Mouse (Mus musculus) ES-E14 (cell line): ENCODE results near the gene Il1rap. TPM values are rescaled to one million over a fixed set of nuclear protein-coding genes. Genes with fewer than 3 reads are reported as not detected.

Source experiments
- DNase-seq: peaks from one replicate; pipeline ENCODE4 v3.0.0-alpha.2; 2013; ENCODE audit warnings: low read depth, low spot score
- H3K27ac ChIP-seq: 2 replicates; pipeline ENCODE4 v1.5.1; 2012; ENCODE audit warnings: low read depth, mild to moderate bottlenecking, low read length, moderate library complexity, mixed read lengths; ENCODE audit not compliant: poor library complexity, insufficient read depth, severe bottlenecking
- H3K36me3 ChIP-seq: 2 replicates; pipeline ENCODE4 v1.6.1; 2012; ENCODE audit warnings: mild to moderate bottlenecking, low read length, moderate library complexity, mixed read lengths; ENCODE audit not compliant: control insufficient read depth, poor library complexity, insufficient read depth, severe bottlenecking
- H3K4me1 ChIP-seq, 2 experiments: fragments of 150-350 bp in 1 of 2; sonication (generic) in 1 of 2; 2 replicates each; pipeline ENCODE4 v1.6.1; 2012; ENCODE audit warnings: low read length in 2 of 2, mild to moderate bottlenecking in 1 of 2, mixed read lengths in 1 of 2; ENCODE audit not compliant: control insufficient read depth in 2 of 2, insufficient read depth in 2 of 2, poor library complexity in 1 of 2
- H3K4me3 ChIP-seq, 2 experiments: fragments of 150-350 bp in 1 of 2; sonication (generic) in 1 of 2; 2 replicates each; pipeline ENCODE4 v1.5.1; 2012; ENCODE audit warnings: low read length in 2 of 2, low read depth in 1 of 2, mild to moderate bottlenecking in 1 of 2, mixed read lengths in 1 of 2; ENCODE audit not compliant: insufficient read depth in 1 of 2, poor library complexity in 1 of 2, severe bottlenecking in 1 of 2
- H3K9ac ChIP-seq: 2 replicates; pipeline ENCODE4 v1.6.1; 2012; ENCODE audit warnings: low read depth, mild to moderate bottlenecking, low read length, mixed read lengths; ENCODE audit not compliant: poor library complexity, insufficient read depth, severe bottlenecking
- H3K9me3 ChIP-seq: fragments of 150-350 bp; sonication (generic); 2 replicates; pipeline ENCODE4 v1.6.1; 2012; ENCODE audit warnings: low read depth, mild to moderate bottlenecking, low read length; ENCODE audit not compliant: control insufficient read depth, insufficient read depth
- CHD2 ChIP-seq: IDR thresholded peaks from 2 replicates; pipeline ENCODE4 v1.6.1; 2014; ENCODE audit warnings: mild to moderate bottlenecking, low read depth, low read length, inconsistent platforms
- HCFC1 ChIP-seq: IDR thresholded peaks from 2 replicates; pipeline ENCODE4 v1.6.1; 2012; ENCODE audit warnings: low read length, inconsistent platforms, borderline replicate concordance; ENCODE audit not compliant: insufficient read depth
- MAFK ChIP-seq: IDR thresholded peaks from 2 replicates; pipeline ENCODE4 v1.6.1; 2014; ENCODE audit warnings: mild to moderate bottlenecking, low read depth, low read length, inconsistent platforms; ENCODE audit not compliant: insufficient read depth
- ZC3H11A ChIP-seq: IDR thresholded peaks from 2 replicates; pipeline ENCODE4 v1.6.1; 2012; ENCODE audit warnings: low read depth, mild to moderate bottlenecking, inconsistent platforms, low read length, borderline replicate concordance
- ZNF384 ChIP-seq: IDR thresholded peaks from 2 replicates; pipeline ENCODE4 v1.6.1; 2012; ENCODE audit warnings: low read depth, low read length, inconsistent platforms
- in situ Hi-C, 2 experiments: fragments of 600-800 bp; cut with MboI; formaldehyde crosslinking; loops; one replicate each; pipeline ENCODE4 v1.15.1; 2025; ENCODE audit warnings: low sequenced_read_pairs in 2 of 2, inconsistent platforms in 1 of 2; ENCODE audit not compliant: unreplicated experiment in 2 of 2
- total RNA-seq: library from RNA; depleted of rRNA; stranded (reverse); fragments of 300-350 nt; gene quantifications from 2 replicates; pipeline ENCODE4 v1.2.3, GENCODE M21; 2012

The Il1rap gene
- total RNA-seq, 1 experiment = 4.3 TPM

DNA sequence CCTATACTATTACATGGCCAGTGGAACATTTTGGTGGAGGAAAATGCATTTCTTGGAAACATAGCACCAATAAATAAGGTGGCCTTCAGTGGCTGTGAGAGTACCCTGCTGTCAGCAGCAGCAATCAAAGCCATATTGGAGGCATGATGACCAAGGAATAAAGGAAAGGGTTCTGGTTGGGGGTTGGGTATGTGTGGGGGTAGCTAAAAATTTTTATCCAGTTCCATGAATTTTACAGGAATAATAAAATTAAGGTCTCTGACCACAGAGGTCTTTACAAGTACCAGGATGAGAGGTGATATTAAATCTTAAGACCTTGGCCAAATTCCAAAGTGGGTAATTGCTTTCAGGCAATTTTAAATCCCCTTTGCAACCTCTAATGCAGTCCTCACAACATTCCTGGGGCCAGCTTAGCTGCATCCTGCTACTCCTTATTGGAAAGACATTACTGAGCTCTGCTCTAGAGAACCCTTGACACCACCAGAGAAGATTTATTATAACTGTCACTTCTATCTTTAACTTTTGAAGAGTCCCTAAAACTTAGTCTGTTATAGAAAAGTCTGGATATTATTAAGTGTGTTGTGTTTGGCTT is 12.0 kb upstream of the Il1rap start:
- TF ChIP-seq ZNF384 (no peak), CHD2 (no peak), HCFC1 (no peak), MAFK (no peak), ZC3H11A (no peak)
- no peak overlapping the region for H3K4me3 ChIP-seq
- in situ Hi-C loops = no loop called here
- no peak overlapping the region for H3K27ac ChIP-seq
- DNase-seq = no peak
- H3K9ac ChIP-seq = no peak overlapping the region
- no peaks in the 10 kb centered on the region for H3K9me3 ChIP-seq
- no peaks in the 10 kb centered on the region for H3K36me3 ChIP-seq
- H3K4me1 ChIP-seq = no peaks in the 10 kb centered on the region

DNA sequence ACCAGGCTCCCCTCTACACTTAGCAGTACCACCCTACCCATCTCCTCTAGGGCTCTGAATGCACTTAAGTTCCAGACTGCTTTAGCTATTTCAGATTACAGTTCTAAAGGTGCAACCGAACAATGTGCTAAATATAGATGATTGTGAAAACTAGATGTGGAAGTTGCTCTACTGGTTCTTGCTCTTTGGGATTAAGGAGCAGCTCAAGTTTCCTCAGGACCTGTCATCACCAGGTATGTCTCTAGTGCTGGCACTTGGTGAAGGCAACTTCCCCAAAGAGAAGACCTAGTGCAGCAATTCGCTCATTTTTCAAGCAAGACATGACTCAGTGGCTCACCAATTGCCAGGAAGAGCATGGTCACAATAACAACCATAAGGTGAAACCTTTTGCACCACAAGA is 9.7 kb upstream of the Il1rap start:
- H3K9me3 ChIP-seq = no peaks in the 10 kb centered on the region
- no peaks in the 10 kb centered on the region for H3K36me3 ChIP-seq
- no peak overlapping the region for H3K9ac ChIP-seq
- TF ChIP-seq ZC3H11A (no peak), MAFK (no peak), HCFC1 (no peak)
- H3K27ac ChIP-seq = no peak overlapping the region
- no peak overlapping the region for H3K4me3 ChIP-seq
- no peak for DNase-seq
- in situ Hi-C loops = no loop called here
- H3K4me1 ChIP-seq = no peaks in the 10 kb centered on the region

DNA sequence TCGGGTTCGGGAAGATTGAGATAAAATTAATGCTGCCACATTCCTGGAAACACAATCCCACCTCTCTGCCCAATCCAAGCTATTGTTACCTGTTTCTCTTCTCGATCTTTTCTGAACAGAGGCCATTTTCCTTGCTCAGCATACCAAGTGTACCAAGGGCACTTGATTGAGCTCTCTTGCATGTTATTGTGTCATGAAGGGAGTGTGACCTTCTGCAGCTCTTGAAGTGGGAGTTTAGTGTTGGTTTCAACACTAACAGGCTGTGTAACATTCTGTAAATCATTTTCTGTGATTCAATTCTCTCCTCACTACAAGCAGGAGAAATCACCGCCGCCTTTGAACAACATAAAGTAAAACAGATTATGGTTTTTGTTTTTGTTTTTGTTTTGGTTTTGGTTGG is 7.3 kb upstream of the Il1rap start:
- in situ Hi-C loops = no loop called here

DNA sequence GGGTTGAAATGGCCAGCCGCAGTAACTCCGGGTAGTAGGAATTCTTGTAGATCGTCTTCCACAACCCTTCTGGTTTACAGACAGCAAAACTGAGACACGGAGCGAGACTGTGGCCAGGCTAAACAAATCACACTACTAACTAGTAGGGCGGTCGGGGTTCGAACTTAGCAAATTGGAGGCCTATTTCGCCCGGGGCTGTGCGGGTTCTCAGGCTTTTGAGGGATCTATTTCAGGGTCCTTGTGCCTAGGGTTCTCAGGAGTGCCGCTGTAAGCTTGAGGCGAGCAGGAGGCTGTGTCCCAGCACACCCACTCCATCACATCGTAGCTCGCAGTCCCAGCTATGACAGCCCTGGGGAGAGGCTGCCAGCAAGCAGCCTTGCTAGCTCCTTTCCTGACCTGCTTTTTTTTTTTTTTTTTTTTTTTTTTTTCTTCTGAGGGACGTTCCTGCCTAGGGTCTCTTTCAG is 441 bp downstream of the Il1rap start:
- Histone ChIP-seq H3K4me1 (no peaks in the 10 kb centered on the region), H3K4me3 (peak overlapping the region; percentile 70 to 76), H3K9ac (peak overlapping the region; percentile 30; the same call in 1 of the 2 replicates), H3K9me3 (no peaks in the 10 kb centered on the region), H3K27ac (no peak overlapping the region), H3K36me3 (no peaks in the 10 kb centered on the region)
- no peak for TF ChIP-seq CHD2
- TF ChIP-seq ZNF384 = peak; percentile 75
- peak; percentile 17 for DNase-seq
- in situ Hi-C loops = no loop called here

More for the DNA sequence above, 7.3 kb upstream of the Il1rap start:
- H3K4me3 ChIP-seq = no peak overlapping the region
- no peak for DNase-seq
- TF ChIP-seq ZNF384 (no peak), MAFK (no peak), CHD2 (no peak), ZC3H11A (no peak), HCFC1 (no peak)
- H3K36me3 ChIP-seq = no peaks in the 10 kb centered on the region
- no peak overlapping the region for H3K9ac ChIP-seq
- no peaks in the 10 kb centered on the region for H3K4me1 ChIP-seq
- H3K9me3 ChIP-seq = no peaks in the 10 kb centered on the region
- H3K27ac ChIP-seq = no peak overlapping the region

DNA sequence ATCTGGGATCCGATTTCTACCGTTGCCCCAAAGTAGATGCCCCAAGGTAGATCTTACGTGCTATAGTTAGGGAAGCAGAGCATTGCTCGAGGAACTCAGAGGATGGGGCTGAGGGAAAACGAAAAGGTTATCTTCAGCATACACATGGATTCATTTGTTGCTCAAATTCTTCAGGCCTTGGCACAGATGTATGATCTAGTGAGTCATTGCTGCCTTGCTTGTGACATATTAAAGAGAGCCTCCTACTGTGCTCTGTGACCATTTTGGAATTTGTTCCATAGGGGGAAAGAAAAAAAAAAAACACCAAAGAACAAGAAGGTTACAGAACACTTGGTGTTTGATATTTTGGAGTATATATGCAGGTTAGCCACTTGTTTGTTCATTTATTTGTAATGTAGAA is 4.3 kb downstream of the Il1rap start:
- Histone ChIP-seq H3K4me3 (no peak overlapping the region), H3K4me1 (no peaks in the 10 kb centered on the region), H3K9me3 (no peaks in the 10 kb centered on the region), H3K36me3 (no peaks in the 10 kb centered on the region), H3K9ac (no peak overlapping the region), H3K27ac (no peak overlapping the region)
- no peak for DNase-seq
- TF ChIP-seq ZC3H11A (no peak), ZNF384 (no peak), HCFC1 (no peak), MAFK (no peak), CHD2 (no peak)
- in situ Hi-C loops = no loop called here
